Mouse (Mus musculus) natural killer cell, adult 2 months (primary cell): Measurements from ENCODE around the gene Gnb1l.
"Not testable (repeated sequence)": the region's sequence is repeated elsewhere in the genome, so short reads cannot be mapped to it uniquely, and the experiment has no call there.

Source experiments
- DNase-seq, 2 experiments: peaks; one replicate each; pipeline ENCODE4 v3.0.0; 2022; ENCODE audit warnings: low spot score in 2 of 2

Gnb1l gene

GRCm38 (mm10) chr16:18483839-18484238 is 14.7 kb upstream of the Gnb1l start:
- DNase-seq: no peak

DNA sequence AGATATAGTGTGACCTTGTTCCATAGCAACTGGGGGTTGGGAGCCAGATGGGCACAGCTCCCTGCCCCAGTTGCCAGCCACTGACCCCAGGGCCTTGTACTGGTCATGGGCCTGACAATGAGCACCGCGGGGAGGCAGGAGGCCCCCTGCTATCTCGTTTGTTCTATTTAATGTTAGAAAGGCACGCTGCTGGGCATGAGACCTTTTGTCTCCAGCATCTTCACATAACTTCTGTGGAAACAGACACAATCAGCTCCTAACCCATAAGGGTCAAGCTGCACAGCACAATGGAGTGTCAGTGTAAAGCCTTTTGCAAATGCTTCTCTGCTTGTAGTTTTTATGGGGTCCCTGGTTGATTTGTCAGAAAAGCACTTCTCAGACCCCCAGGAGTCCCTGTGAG is 14.1 kb upstream of the Gnb1l start:
- no peak for DNase-seq

- DNase-seq: no peak
Measured at GRCm38 (mm10) chr16:18484794-18485435, 13.6 kb upstream of the Gnb1l start.

GRCm38 (mm10) chr16:18486126-18486525 is 12.4 kb upstream of the Gnb1l start:
- no peak for DNase-seq

DNA sequence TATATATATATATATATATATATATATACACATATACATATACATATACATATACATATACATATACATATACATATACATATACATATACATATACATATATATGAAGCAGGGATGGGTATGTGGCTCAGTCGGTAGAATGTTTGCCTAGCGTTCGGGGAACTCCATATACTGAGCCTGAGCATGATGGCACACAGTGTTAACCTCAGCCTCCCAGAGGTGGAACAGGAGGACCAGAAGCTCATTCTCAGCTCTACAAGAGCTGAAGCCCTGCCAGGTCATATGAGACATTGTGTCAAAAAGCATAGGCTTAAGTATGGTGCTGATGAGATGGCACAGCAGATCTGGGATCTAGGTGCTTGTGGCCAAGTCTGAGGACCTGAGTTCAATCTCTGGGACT is 8.2 kb upstream of the Gnb1l start:
- no peak for DNase-seq

- no peak for DNase-seq
Measured at GRCm38 (mm10) chr16:18490894-18491293, 7.6 kb upstream of the Gnb1l start.

- DNase-seq: peak in 1 of 2 experiments; percentile 41
Measured at GRCm38 (mm10) chr16:18497865-18498515, 523 bp upstream of the Gnb1l start.

DNA sequence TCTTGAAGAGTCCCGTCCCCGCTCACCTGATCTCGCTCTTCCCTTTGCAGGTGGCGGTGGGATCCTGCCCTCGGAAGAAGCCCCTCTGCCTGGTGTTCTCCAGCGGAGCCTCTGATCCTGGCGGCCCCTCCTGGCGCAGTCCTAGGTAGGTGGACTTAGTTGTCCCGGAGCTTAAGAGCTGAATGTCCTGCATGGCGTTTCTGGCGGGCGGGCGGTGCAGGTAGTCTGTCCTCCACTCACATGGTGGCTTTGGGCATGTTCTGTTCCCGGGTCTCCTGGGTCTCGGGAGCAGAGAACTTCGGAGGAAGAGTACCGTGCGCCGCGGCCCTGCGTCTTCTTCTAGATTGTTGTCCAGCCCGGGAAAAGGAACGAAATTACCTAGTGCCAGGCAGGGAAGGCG is 483 bp downstream of the Gnb1l start:
- peak in 1 of 2 experiments; percentile 11 for DNase-seq

GRCm38 (mm10) chr16:18501531-18501930 is 3.0 kb downstream of the Gnb1l start:
- no peak for DNase-seq

DNA sequence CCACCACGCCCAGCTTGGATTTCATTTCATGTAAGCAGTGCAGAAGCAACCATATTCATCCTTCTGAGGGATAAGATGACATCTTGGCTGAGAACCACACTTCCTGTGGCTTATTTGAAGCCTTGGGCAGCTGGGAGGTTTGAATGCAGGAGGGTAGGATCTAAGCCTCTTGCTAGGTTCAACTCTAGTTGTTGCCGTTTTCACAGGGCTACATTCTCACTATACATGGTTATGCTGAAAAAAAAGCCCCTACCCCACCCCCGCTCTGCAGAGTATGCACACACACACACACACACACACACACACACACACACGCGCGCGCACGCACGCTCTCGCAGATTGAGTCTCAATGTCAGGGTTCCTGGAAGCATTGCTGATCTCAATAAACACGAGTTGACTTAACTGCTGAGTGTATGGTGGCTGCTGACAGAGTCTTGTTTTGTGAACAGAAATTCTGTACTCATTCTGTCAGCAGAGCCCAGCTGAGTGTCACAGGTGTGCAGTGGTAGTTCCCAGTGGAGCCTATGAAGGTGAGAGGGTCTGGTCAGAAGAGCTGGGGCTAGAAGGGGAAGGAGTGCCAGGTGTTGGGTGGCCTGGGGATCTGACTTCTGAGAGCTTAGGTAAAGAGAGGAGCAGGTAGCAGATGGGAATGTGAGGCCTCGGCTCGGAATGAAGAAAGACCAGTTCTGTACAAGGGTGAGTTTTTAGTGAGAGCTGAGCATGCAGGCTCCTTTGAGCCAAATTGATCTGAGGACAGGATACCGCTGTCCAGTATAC is 5.2 kb downstream of the Gnb1l start:
- DNase-seq: no peak

GRCm38 (mm10) chr16:18506524-18507199 is 8.1 kb downstream of the Gnb1l start:
- DNase-seq: no peak

DNA sequence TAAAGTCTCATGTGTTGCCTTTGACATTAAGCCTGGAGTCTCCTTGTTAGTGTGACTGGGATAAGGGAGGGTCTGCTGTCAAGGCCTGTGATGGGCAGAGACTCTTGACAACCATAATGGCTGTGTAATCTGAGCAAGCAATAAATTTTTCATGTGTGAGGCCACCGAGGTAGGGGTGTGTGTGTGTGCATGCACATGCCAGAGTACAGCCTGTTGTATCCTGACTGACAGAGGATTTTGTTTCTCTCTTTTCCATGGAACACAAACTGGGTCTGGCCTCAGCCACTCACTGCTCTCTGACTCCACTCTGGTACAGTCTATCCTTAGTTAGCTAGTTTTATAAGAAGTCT is 8.7 kb downstream of the Gnb1l start:
- DNase-seq: no peak

DNA sequence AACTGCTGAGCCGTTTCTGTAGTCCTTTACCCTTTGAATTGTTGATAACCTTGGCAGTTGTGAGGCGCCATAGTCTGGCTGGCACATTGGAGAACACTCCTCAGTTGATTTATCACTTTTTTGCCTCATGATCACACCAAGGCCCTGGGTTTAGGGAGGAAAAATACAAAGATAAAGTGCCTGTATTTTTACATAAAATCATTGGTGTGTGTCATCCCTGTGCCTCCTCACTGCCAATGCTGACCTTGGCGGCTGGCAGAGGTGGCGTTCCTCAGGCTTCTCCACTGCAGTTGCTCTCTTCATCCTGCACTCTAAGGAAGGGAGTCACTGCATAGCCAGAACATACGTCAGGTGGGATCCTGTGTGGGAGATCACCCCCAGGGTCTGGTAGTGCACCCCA is 13.2 kb downstream of the Gnb1l start:
- no peak for DNase-seq

GRCm38 (mm10) chr16:18513508-18513907 is 15.0 kb downstream of the Gnb1l start:
- no peak for DNase-seq

DNA sequence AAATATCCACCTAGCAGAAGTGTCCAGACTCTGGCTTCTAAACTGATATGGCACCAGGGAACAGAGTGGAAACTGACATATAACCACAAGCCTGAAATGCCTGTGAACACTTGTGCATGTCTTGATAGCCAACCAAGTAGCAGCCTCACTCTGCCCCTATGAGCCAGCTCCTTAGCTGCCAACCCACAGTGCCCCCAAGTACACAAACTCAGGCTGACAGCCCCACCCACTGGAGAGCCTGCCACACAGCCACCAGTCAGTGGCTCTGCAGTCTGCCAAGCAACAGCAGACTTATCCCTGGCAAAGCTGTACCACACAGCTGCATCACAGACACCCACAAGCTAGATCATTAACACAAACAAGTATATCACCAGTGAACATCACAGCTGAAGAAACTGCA is 19.6 kb downstream of the Gnb1l start:
- DNase-seq: no peak

- no peak for DNase-seq
Measured at GRCm38 (mm10) chr16:18523563-18524245, 25.2 kb downstream of the Gnb1l start.

DNA sequence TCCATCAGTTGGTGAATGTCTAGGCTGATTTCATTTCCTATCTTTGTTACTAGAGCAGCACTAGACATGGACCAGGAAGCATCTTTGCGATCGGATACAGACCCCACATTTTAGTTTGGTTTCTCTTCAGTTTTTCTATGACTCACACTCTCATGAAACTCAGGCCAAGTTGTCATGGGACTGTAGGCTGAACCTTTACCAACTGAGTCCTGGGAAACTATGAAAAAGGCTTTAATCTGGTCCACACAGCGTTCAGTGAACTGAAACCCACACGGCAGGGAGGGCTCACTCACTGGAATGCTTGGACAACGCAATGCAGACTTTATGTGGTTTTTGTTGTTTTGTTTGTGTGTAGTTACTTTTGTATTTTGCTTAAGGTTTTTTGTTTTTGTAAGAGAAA is 30.1 kb downstream of the Gnb1l start:
- no peak for DNase-seq

DNA sequence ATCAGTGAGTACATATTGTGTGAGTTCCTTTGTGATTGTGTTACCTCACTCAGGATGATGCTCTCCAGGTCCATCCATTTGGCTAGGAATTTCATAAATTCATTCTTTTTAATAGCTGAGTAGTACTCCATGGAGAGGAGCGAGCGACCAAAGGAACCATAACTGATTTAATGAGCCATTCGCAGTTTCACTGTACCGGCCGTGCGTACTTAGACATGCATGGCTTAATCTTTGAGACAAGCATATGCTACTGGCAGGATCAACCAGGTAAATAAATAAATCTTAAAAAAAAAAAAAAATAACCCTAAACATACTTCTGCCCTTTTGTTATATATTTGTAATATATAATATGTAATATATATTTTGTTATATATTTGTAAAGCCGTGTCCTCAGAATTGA is 34.5 kb downstream of the Gnb1l start:
- not testable (repeated sequence) for DNase-seq

- no peak for DNase-seq
Measured at GRCm38 (mm10) chr16:18537407-18537990, 39.0 kb downstream of the Gnb1l start.

DNA sequence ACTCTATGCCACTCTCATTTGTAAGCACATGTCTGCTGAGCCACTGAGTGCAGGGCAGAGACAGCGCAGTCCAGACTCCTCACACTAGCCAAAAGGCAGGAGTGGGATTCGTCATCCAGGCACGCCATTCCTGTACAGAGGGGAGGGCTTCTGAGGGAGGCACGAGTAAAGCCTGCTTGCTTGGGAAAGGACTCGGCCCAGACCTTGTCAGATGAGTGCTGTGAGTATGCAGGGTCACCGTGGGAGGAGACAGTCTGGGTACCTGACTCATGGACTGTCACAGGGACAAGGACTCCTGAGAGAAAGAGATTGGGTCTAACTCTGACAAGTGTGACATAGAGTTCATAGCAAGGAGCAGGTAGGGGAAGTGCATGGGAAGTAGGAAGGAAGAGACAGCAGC is 40.8 kb downstream of the Gnb1l start:
- no peak for DNase-seq

DNA sequence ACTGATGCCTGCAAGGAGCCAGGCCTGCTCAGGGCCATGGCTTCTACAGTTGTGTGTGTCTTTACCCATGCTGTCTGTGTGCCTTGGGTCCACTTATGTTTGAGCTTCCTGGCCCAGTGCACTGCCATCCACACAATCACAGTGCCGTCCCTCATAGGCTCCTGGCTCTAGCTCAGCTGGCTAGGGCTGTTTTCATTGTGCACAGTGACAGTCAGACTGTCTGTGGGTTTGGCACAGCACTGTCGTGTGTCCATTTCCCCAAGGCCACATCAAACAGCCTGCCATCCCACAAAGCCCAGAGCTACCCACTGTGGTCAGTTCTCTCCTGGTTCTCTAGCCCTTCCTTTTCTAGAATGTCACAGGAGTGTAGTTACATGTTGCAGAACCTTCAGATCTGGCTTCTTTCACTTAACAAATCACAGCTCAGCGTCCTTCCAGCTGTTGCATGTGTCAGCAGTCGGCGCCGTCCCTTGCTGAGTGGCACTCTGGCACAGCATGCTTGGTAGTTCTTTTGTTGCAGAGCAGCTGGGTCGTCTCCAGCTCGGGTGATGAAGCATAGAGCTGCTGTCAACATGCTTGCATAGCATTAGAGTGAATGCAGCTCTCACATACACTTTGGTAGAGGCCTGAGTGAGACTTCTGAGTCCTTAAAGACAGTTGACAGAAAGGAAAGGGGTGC is 44.8 kb downstream of the Gnb1l start:
- DNase-seq: no peak
